Mouse (Mus musculus) forebrain, embryonic 15.5 days (tissue): ENCODE data around the gene Abca4. TPM values are rescaled to one million over a fixed set of nuclear protein-coding genes. Genes with fewer than 3 reads are reported as not detected.

Experiments used
- ATAC-seq: fragments of 200-750 bp; cut with Nextera tagmentation; replicated peaks from 2 replicates; pipeline ENCODE4 v1.8.0; 2017; ENCODE audit warnings: mild to moderate bottlenecking, moderate TSS enrichment, moderate library complexity
- H3K27ac ChIP-seq: fragments of 300-500 bp; sonication (generic); replicated peaks from 2 replicates; pipeline ENCODE4 v1.5.1; 2015; ENCODE audit warnings: mild to moderate bottlenecking, inconsistent platforms
- H3K27me3 ChIP-seq: fragments of 300-500 bp; sonication (generic); 2 replicates; pipeline ENCODE4 v1.6.1; 2015; ENCODE audit warnings: inconsistent platforms
- H3K36me3 ChIP-seq: fragments of 300-500 bp; sonication (generic); 2 replicates; pipeline ENCODE4 v1.6.1; 2015; ENCODE audit warnings: mild to moderate bottlenecking, inconsistent platforms
- H3K4me1 ChIP-seq: fragments of 300-500 bp; sonication (generic); 2 replicates; pipeline ENCODE4 v1.6.1; 2015; ENCODE audit warnings: inconsistent platforms
- H3K4me2 ChIP-seq: fragments of 300-500 bp; sonication (generic); replicated peaks from 2 replicates; pipeline ENCODE4 v1.6.1; 2015; ENCODE audit warnings: mild to moderate bottlenecking, inconsistent platforms
- H3K4me3 ChIP-seq: fragments of 300-500 bp; sonication (generic); 2 replicates; pipeline ENCODE4 v1.5.1; 2015; ENCODE audit warnings: mild to moderate bottlenecking, inconsistent platforms
- H3K9ac ChIP-seq: fragments of 300-500 bp; sonication (generic); replicated peaks from 2 replicates; pipeline ENCODE4 v1.6.1; 2015; ENCODE audit warnings: mild to moderate bottlenecking, inconsistent platforms
- H3K9me3 ChIP-seq: fragments of 300-500 bp; sonication (generic); 2 replicates; pipeline ENCODE4 v1.6.1; 2016; ENCODE audit warnings: inconsistent platforms
- WGBS: fragments of 180-500 bp; shearing (Covaris S2); methylation state at CpG from one replicate; pipeline ENCODE4 v1.1.7; 2015; ENCODE audit warnings: mixed read lengths; 5-methylcytosine and 5-hydroxymethylcytosine counted together
- polyA plus RNA-seq: library from polyadenylated mRNA; unstranded; fragments of >200 nt; fragmentation: Nextera tagmentation; extraction: Ambion mirVana; gene quantifications from 2 replicates; pipeline ENCODE4 v1.2.1, GENCODE M21; 2015

The Abca4 gene
- 0.72 and 1.4 TPM in 2 replicates for polyA plus RNA-seq

DNA sequence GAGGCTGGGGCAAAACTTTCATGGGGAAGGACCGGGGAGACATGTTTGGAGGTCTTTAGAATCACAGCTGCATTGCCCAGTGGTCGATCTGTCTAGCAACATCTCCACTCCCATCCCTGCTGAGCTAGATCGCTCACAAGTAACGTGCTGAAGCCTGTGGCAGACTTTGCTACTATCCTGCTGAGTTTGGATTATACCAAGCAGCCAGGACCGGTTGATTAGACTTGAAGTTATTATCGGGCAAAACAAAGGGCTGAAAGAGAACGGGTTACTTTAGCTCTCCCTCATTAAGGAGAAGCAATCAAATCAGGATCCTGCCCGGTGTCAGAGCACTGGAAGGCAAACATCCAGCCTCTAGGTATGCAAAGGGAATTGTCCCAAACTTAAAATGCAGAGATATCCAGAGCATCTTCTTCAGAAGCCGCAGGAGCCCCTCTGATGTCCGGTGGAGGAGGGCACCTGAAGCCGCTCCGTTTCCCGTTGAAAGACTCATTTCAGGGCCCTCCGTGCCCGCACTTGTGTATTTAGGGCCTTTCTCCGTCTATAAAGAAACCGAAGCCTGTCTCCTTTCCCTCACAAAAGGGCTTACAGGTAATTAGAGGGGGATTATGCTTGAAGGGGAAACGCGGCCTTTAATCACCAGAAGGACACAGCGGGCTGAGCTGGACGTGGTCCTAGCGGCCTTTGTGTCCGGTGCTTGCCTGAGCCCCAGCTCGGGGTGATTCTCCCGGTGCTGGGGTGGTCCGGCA lies at the start of gene Abca4:
Gene Abca4, plus strand, starts transcription at position 645 of the 749 bp plus-strand sequence.
- H3K9me3 ChIP-seq, result no peaks in the 10 kb centered on the region
- peaks cover 57% of the 10 kb centered on the region for H3K4me1 ChIP-seq
- 0 out of 2 replicates have a peak within 1 kb of the TSS, but pooled peaks have one; percentile 16 for H3K27ac ChIP-seq
- H3K4me2 ChIP-seq, result peak within 1 kb of the TSS; percentile 38
- no peaks in the 10 kb centered on the region for H3K36me3 ChIP-seq
- 3% methylated on average over 26 of the region's 26 CpGs for WGBS
- H3K4me3 ChIP-seq, result peak within 1 kb of the TSS; percentile 17
- H3K27me3 ChIP-seq, result peaks cover 48% of the 10 kb centered on the region
- H3K9ac ChIP-seq, result peak within 1 kb of the TSS; percentile 36
- no peak for ATAC-seq

DNA sequence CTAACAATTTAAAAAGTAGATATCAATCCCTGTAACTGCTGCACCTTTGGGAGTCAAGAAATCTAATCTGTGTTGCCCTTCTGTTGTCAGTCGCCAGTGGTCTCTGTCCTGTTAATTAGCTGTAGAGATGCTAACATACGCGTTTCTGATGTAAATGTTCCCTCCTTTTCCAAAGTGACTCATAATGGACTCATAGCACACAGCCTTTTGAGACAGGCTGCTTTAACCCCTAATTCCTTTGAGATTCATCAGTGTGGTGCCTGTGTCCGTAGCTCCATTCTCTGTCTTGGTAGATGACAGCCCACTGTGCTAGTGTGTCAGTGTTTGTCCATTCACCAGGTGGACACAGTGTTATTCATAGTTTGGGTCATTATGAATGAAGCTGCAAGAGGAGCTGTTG lies 49.1 kb upstream of the Abca4 start:
- no peaks in the 10 kb centered on the region for H3K4me1 ChIP-seq
- H3K36me3 ChIP-seq, result no peaks in the 10 kb centered on the region
- no peak overlapping the region for H3K4me2 ChIP-seq
- WGBS, result 61% methylated on average over 4 of the region's 4 CpGs
- H3K9me3 ChIP-seq, result no peaks in the 10 kb centered on the region
- no peak for ATAC-seq
- H3K27ac ChIP-seq, result no peak overlapping the region
- no peak overlapping the region for H3K9ac ChIP-seq
- no peaks in the 10 kb centered on the region for H3K27me3 ChIP-seq
- H3K4me3 ChIP-seq, result no peak overlapping the region

DNA sequence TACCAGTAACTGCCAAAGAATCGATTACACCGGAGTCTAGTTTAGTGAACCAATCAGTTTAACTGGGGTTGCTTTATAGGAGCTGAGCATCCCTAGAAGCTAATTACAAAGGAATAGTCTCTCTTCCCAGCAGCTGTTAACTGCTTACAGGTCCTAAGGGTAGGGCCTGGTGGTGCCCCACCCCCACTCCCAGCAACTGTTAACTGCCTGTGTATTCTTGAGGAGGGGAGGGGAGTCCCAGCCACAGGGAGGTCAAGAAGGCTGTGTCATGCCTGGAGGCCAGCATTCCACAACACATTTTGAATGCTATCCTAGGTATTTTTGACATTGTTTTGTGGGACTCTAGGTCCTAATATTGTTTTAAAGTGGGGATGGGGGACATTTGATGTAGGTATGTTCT lies 44.3 kb upstream of the Abca4 start:
- Histone ChIP-seq H3K4me3 (no peak overlapping the region), H3K27ac (no peak overlapping the region), H3K36me3 (no peaks in the 10 kb centered on the region), H3K9ac (no peak overlapping the region), H3K4me2 (no peak overlapping the region), H3K27me3 (no peaks in the 10 kb centered on the region), H3K9me3 (no peaks in the 10 kb centered on the region), H3K4me1 (no peaks in the 10 kb centered on the region)
- no peak for ATAC-seq
- WGBS, result 86% methylated on average over 2 of the region's 2 CpGs

DNA sequence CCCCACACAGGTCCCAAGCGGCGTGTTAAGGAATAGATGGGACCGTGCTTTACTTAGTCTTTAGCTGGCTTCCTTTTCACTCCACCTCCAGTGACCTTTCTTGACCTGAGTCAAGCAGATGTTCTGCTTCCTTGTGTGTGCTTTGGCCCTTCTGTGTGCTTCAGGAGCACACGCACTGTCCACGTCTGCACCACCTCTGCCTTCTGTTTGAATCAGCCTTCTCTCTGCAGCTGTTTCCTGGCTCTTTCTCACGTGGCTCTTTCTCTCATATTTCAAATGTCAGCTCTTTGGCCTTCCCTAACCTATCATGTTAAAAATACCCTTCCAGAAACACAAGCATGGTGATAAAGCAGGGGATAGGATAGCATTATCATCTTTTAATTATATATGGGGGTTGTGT lies 42.7 kb upstream of the Abca4 start:
- Histone ChIP-seq H3K36me3 (no peaks in the 10 kb centered on the region), H3K27ac (no peak overlapping the region), H3K9me3 (no peaks in the 10 kb centered on the region), H3K9ac (no peak overlapping the region), H3K4me1 (no peaks in the 10 kb centered on the region), H3K27me3 (no peaks in the 10 kb centered on the region), H3K4me3 (no peak overlapping the region), H3K4me2 (no peak overlapping the region)
- 90% methylated on average over 6 of the region's 6 CpGs for WGBS
- ATAC-seq, result no peak

DNA sequence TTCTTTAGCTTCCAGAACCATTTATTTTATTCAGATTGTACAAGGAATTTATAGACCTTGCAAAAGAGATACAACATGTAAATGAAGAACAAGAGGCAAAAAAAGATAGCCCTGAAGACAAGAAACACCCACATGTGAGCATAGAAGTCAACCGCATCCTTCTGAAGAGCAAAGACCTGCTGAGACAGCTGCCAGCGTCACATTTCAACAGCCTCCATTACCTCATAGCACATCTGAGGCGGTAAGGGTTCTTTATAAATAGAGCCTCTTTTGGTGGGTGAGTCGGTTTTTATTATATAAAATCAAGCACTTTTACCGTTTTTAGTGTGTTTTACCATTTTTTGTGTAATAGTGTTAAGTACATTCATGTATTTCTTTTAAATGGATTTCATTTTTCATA lies 34.4 kb upstream of the Abca4 start:
- WGBS, result 90% methylated on average over 5 of the region's 5 CpGs
- ATAC-seq, result no peak
- Histone ChIP-seq H3K27me3 (no peaks in the 10 kb centered on the region), H3K4me3 (no peak overlapping the region), H3K36me3 (no peaks in the 10 kb centered on the region), H3K4me1 (no peaks in the 10 kb centered on the region), H3K9ac (no peak overlapping the region), H3K27ac (no peak overlapping the region), H3K4me2 (no peak overlapping the region), H3K9me3 (no peaks in the 10 kb centered on the region)

DNA sequence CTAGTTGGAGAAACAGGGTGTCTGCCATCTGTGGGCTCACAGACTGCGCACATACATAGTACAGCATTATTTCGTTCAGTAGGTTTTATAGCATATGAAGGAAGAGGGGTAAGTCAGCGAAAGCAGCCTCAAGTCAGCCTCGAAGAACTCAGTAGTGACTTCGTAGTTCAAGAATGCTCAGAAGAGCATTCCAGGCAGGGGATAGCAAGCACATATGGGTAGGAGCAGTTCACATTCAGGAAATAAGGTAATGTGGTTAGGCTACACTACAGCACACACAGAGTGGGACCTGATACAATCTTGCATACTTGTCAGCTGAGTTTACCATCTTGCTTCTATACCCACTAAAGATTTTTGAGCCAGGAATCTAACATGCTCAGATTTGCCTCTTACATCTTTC lies 34.0 kb upstream of the Abca4 start:
- no peak for ATAC-seq
- Histone ChIP-seq H3K4me2 (no peak overlapping the region), H3K9ac (no peak overlapping the region), H3K36me3 (no peaks in the 10 kb centered on the region), H3K27me3 (no peaks in the 10 kb centered on the region), H3K4me3 (no peak overlapping the region), H3K4me1 (no peaks in the 10 kb centered on the region), H3K9me3 (no peaks in the 10 kb centered on the region), H3K27ac (no peak overlapping the region)
- 89% methylated on average over 5 of the region's 5 CpGs for WGBS

DNA sequence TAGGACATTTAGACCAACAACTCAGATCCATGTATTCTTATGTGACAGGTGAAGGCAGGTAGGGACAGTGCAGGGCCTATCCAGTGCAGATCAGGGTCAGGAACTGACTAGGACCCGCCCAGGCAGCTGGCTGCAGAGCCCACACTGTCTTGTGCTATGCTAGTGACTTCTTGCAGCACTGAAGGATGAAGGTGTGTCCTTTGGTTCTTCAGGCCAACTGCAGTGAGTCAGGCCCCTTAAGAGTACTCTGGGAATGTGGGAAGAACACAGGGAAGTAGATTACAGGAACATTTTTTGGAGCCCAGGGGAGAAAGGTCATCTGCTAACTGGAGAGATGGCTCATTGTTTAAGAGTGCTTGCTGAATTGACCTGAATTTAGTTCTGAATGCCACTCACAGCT lies 31.8 kb upstream of the Abca4 start:
- Histone ChIP-seq H3K27me3 (no peaks in the 10 kb centered on the region), H3K27ac (no peak overlapping the region), H3K36me3 (no peaks in the 10 kb centered on the region), H3K4me1 (no peaks in the 10 kb centered on the region), H3K9ac (no peak overlapping the region), H3K4me2 (no peak overlapping the region), H3K9me3 (no peaks in the 10 kb centered on the region), H3K4me3 (no peak overlapping the region)
- 69% methylated on average over 1 of the region's 1 CpGs for WGBS
- ATAC-seq, result no peak

DNA sequence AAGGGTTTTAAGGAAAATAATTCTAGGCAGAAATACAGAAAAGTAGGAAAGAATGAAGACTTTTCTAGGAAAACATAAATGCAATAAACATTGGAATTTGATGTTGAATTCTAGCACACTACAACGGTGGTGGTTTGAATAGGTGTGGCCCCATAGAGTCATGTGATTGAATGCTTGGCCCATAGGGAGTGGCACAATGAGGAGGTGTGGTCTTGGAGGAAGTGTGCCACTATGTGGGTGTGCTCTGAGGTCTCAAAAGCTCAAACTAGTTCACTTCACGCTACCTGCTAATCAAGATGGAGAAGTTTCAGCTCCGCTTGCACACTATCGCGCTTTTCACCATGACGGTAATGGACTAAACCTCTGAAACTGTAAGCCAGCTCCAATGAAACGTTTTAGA lies 25.8 kb upstream of the Abca4 start:
- H3K9me3 ChIP-seq, result no peaks in the 10 kb centered on the region
- no peak overlapping the region for H3K27ac ChIP-seq
- H3K4me3 ChIP-seq, result no peak overlapping the region
- WGBS, result 91% methylated on average over 7 of the region's 7 CpGs
- no peaks in the 10 kb centered on the region for H3K27me3 ChIP-seq
- H3K9ac ChIP-seq, result no peak overlapping the region
- no peak overlapping the region for H3K4me2 ChIP-seq
- no peaks in the 10 kb centered on the region for H3K4me1 ChIP-seq
- no peaks in the 10 kb centered on the region for H3K36me3 ChIP-seq
- no peak for ATAC-seq

DNA sequence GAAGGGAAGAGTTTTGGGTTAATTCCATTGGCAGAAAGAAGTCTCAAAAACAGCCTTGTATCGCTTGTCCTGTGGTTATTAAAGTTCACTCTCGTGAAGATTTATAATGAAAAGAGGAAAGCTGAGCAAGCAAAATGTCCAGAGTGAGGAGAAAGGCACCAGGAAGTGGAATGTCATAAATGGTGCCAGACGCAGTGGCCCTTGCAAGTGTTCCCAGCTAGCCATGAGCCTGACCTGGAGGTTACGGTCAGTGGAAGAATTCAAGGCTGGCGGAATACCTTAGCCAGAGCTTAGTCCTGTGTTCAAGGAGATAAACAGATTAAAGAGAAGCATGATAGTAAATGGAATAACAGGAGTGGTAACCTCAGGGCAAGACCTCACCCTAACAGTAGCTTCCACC lies 25.1 kb upstream of the Abca4 start:
- H3K36me3 ChIP-seq, result no peaks in the 10 kb centered on the region
- H3K4me2 ChIP-seq, result no peak overlapping the region
- no peak for ATAC-seq
- no peaks in the 10 kb centered on the region for H3K4me1 ChIP-seq
- H3K4me3 ChIP-seq, result no peak overlapping the region
- 95% methylated on average over 5 of the region's 5 CpGs for WGBS
- H3K9me3 ChIP-seq, result no peaks in the 10 kb centered on the region
- H3K27ac ChIP-seq, result no peak overlapping the region
- H3K27me3 ChIP-seq, result no peaks in the 10 kb centered on the region
- no peak overlapping the region for H3K9ac ChIP-seq

DNA sequence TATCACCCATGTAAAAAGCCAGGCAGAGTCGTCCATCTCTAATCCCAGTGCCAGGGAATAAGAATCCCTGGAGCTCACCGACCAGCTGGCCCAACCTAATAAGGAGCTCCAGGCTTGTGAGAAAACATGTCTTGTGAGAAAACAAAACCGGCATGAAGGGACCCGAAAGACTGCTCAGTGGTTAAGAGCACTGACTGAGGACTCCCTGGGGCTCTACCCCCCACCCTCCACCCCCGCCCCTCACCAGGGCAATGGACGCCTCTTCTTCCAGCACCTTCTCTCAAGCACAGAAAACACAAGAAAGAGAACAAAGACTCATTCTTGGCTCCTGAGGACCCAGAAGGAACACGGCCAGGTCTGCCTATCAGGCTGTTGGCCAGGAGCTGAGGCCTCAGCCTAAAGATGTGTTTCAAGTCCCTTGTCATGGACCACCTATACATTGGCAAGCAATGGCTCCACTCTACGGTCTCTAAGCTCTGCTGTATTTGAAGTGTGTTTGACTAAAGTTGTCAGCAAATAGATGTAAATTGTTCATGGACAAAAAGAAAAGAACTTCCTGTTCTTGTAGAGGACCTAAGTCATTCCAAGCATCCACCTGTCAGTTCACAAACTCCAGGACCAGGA lies 23.1 kb upstream of the Abca4 start:
- no peak overlapping the region for H3K9ac ChIP-seq
- H3K27me3 ChIP-seq, result no peaks in the 10 kb centered on the region
- no peak for ATAC-seq
- H3K4me2 ChIP-seq, result no peak overlapping the region
- H3K9me3 ChIP-seq, result no peaks in the 10 kb centered on the region
- no peak overlapping the region for H3K27ac ChIP-seq
- no peaks in the 10 kb centered on the region for H3K4me1 ChIP-seq
- 87% methylated on average over 8 of the region's 8 CpGs for WGBS
- H3K4me3 ChIP-seq, result no peak overlapping the region
- no peaks in the 10 kb centered on the region for H3K36me3 ChIP-seq

DNA sequence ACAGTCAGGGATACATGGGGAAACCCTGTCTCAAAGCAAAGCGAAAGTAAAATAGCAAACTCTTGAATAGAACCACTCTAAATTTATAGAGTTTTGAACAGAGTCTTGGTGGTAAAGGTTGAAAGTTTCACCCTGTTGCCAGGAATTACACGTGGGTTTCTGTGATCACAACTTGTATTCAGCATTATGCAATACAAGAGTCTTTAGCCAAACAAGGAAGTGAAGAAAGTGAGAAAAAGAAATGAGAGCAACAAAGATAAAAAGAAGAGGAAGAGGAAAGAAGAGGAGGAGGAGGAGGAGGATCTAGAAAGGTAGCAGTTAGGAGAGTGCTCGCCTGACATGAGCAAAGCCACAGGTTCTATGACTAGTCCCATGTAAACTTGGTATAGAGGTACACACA lies 21.9 kb upstream of the Abca4 start:
- no peak overlapping the region for H3K4me3 ChIP-seq
- 88% methylated on average over 3 of the region's 3 CpGs for WGBS
- H3K9ac ChIP-seq, result no peak overlapping the region
- no peak overlapping the region for H3K27ac ChIP-seq
- no peaks in the 10 kb centered on the region for H3K4me1 ChIP-seq
- no peak overlapping the region for H3K4me2 ChIP-seq
- no peak for ATAC-seq
- no peaks in the 10 kb centered on the region for H3K36me3 ChIP-seq
- no peaks in the 10 kb centered on the region for H3K9me3 ChIP-seq
- no peaks in the 10 kb centered on the region for H3K27me3 ChIP-seq

DNA sequence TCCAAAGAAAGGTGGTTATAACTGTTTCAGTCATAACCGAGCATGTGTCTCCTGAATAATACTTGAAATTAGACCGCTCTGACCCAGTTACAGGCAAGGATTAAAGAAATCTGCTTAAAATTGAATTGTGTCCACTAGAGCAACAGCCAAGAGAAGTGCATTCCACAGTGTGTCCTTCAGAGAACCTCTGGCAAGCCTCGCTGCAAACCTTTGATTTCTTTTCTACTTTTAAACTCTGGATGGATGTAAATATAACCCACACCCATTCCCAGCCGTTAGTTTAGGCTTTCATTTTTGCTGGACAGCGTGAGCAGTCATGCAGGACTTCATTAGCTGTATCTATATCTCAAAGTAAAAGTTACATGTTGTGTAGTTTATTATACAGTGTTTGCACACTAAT lies 17.6 kb upstream of the Abca4 start:
- H3K4me2 ChIP-seq, result no peak overlapping the region
- WGBS, result 64% methylated on average over 5 of the region's 5 CpGs
- H3K27ac ChIP-seq, result no peak overlapping the region
- H3K36me3 ChIP-seq, result no peaks in the 10 kb centered on the region
- no peaks in the 10 kb centered on the region for H3K9me3 ChIP-seq
- H3K27me3 ChIP-seq, result no peaks in the 10 kb centered on the region
- no peak overlapping the region for H3K4me3 ChIP-seq
- no peaks in the 10 kb centered on the region for H3K4me1 ChIP-seq
- ATAC-seq, result no peak
- H3K9ac ChIP-seq, result no peak overlapping the region

DNA sequence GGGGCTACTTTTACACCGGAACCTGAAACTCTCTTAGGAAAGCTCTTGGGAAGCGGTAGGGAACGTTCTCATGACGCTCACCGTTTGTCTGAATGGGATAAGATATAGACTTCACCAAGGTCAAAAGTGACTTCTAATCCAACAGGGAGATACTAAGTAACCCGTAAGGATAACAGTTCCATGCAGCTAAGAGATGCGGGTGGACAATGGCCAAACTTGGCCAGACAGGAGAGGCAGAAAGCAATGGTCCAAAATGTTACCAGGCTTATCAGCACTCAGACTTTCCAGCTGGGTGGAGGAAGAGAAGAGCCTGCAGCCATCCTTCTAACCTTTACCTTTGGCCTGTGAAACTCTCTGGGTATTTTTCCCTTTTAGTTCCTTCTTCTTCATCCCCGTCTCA lies 16.5 kb upstream of the Abca4 start:
- no peaks in the 10 kb centered on the region for H3K27me3 ChIP-seq
- no peak overlapping the region for H3K4me3 ChIP-seq
- H3K4me1 ChIP-seq, result no peaks in the 10 kb centered on the region
- no peaks in the 10 kb centered on the region for H3K9me3 ChIP-seq
- H3K4me2 ChIP-seq, result no peak overlapping the region
- no peak overlapping the region for H3K9ac ChIP-seq
- no peak for ATAC-seq
- WGBS, result 93% methylated on average over 8 of the region's 8 CpGs
- no peaks in the 10 kb centered on the region for H3K36me3 ChIP-seq
- no peak overlapping the region for H3K27ac ChIP-seq
